Comparison of ENCODE assay signal across 12 mouse cellular contexts in the genomic region with DNA sequence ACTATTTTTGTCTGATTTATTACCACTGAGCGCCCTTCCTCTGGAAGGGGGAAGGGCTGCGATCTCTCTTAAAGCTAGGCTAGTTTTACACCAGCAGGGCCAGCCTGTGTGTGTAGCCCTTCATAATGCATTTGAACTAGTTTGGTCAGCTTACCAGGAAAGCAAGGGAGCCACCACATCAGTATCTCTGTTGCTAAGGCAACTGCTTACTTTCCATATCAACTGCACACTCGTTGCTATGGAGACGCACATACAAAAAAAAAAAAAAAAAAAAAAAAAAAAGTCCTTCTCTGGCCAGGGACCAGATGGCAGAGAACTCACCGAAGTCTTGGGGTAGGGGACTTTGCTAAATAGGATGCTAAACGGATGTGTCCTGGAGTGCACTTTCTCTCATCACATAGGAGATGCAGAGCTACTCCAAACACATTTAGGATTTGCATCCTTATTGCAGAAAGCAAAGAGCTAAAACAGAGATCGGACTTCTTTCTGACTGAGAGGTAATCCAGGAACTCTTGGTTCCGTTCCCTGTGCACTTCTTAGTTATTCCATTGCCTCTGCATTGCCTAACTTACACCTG.
A peak's percentile ranks its signal among the peaks of the same experiment; 100 is the strongest.
DNase-seq lines count a peak whose midpoint lies in the region; ATAC-seq lines count a peak whose summit lies in the region.
"Had no signal": no experiment of that assay in that cellular context is flagged by ENCODE, and none has a peak within 500 bp of the region (broad histone marks: within the 10 kb centered on the region; RNA-seq: fewer than 3 reads in every experiment).

No protein-coding gene starts in this region.

- WGBS in forebrain, embryonic 11.5 days: 88% methylated on average over 8 of the region's 8 CpGs
- WGBS in forebrain, embryonic 10.5 days: 94% methylated on average over 8 of the region's 8 CpGs
- WGBS in forebrain, embryonic 16.5 days: 57% methylated on average over 8 of the region's 8 CpGs
- WGBS in midbrain, embryonic 14.5 days: 52% methylated on average over 8 of the region's 8 CpGs

- H3K36me3 ChIP-seq in forebrain, embryonic 11.5 days (ENCODE audit: control insufficient read depth, insufficient read depth, low read length): peaks cover 3% of the 10 kb centered on the region; the same call in 1 of the 2 replicates
- H3K36me3 ChIP-seq in forebrain, embryonic 10.5 days (replicated peaks): peaks cover 64% of the 10 kb centered on the region
- no peaks in the 10 kb centered on the region for H3K36me3 ChIP-seq in forebrain, embryonic 16.5 days (ENCODE audit: control insufficient read depth, insufficient read depth)
- no peaks in the 10 kb centered on the region for H3K36me3 ChIP-seq in midbrain, embryonic 14.5 days (ENCODE audit: control insufficient read depth, insufficient read depth, low read length)

- H3K4me2 ChIP-seq in forebrain, embryonic 11.5 days (ENCODE audit: low read depth, low read length, severe bottlenecking): no peak overlapping the region
- no peak overlapping the region for H3K4me2 ChIP-seq in forebrain, embryonic 16.5 days (ENCODE audit: low read length)
- H3K4me2 ChIP-seq in midbrain, embryonic 14.5 days (ENCODE audit: low read length): no peak overlapping the region
- H3K4me2 ChIP-seq: embryonic facial prominence, embryonic 13.5 days had no signal

- H3K27ac ChIP-seq in forebrain, embryonic 11.5 days (ENCODE audit: low read depth, low read length): no peak overlapping the region
- no peak overlapping the region for H3K27ac ChIP-seq in forebrain, embryonic 10.5 days
- H3K27ac ChIP-seq in forebrain, embryonic 16.5 days (ENCODE audit: low read length): no peak overlapping the region
- 0 out of 2 replicates have a peak overlapping the region, but pooled peaks have one; percentile 39 for H3K27ac ChIP-seq in midbrain, embryonic 14.5 days (replicated peaks; ENCODE audit: low read depth, low read length)
- H3K27ac ChIP-seq: embryonic facial prominence, embryonic 13.5 days had no signal

- ATAC-seq in forebrain, embryonic 11.5 days (replicated peaks; ENCODE audit: low FRiP score): peak; percentile 49; the same call in 1 of the 2 replicates
- ATAC-seq in CD4-positive, CD25-positive, alpha-beta regulatory T cell, adult 4 months: peak; percentile 42
- peak; percentile 53 for ATAC-seq in forebrain, embryonic 16.5 days
- ATAC-seq in midbrain, embryonic 14.5 days (ENCODE audit: low FRiP score, low TSS enrichment): peak; percentile 29; the same call in 1 of the 2 replicates

- no peak overlapping the region for H3K9ac ChIP-seq in forebrain, embryonic 11.5 days (ENCODE audit: low read length)
- no peak overlapping the region for H3K9ac ChIP-seq in forebrain, embryonic 16.5 days (replicated peaks; ENCODE audit: low read depth, low read length)
- H3K9ac ChIP-seq in midbrain, embryonic 14.5 days (replicated peaks; ENCODE audit: low read length): no peak overlapping the region
- H3K9ac ChIP-seq: embryonic facial prominence, embryonic 13.5 days had no signal

- peaks cover 2% of the 10 kb centered on the region; the same call in 1 of the 2 replicates for H3K4me1 ChIP-seq in forebrain, embryonic 11.5 days (replicated peaks; ENCODE audit: control insufficient read depth, insufficient read depth, low read length)
- H3K4me1 ChIP-seq in forebrain, embryonic 10.5 days: peaks cover 17% of the 10 kb centered on the region; the same call in 1 of the 2 replicates
- peaks cover 52% of the 10 kb centered on the region for H3K4me1 ChIP-seq in forebrain, embryonic 16.5 days (replicated peaks; ENCODE audit: control insufficient read depth, insufficient read depth, low read length)
- H3K4me1 ChIP-seq in midbrain, embryonic 14.5 days (ENCODE audit: control insufficient read depth, insufficient read depth, low read length): peaks cover 37% of the 10 kb centered on the region

- no peaks in the 10 kb centered on the region for H3K27me3 ChIP-seq in forebrain, embryonic 11.5 days (ENCODE audit: control insufficient read depth, insufficient read depth, low read length)
- no peaks in the 10 kb centered on the region for H3K27me3 ChIP-seq in forebrain, embryonic 10.5 days (ENCODE audit: poor library complexity, severe bottlenecking)
- no peaks in the 10 kb centered on the region for H3K27me3 ChIP-seq in forebrain, embryonic 16.5 days (replicated peaks; ENCODE audit: control insufficient read depth, insufficient read depth, low read length)
- H3K27me3 ChIP-seq in midbrain, embryonic 14.5 days (ENCODE audit: control insufficient read depth, insufficient read depth, low read length): no peaks in the 10 kb centered on the region
- H3K27me3 ChIP-seq: embryonic facial prominence, embryonic 13.5 days had no signal

- H3K4me3 ChIP-seq in forebrain, embryonic 11.5 days (ENCODE audit: low read depth, low read length): no peak overlapping the region
- no peak overlapping the region for H3K4me3 ChIP-seq in forebrain, embryonic 10.5 days
- no peak overlapping the region for H3K4me3 ChIP-seq in forebrain, embryonic 16.5 days (replicated peaks; ENCODE audit: low read length)
- H3K4me3 ChIP-seq in midbrain, embryonic 14.5 days (replicated peaks; ENCODE audit: low read depth, low read length): no peak overlapping the region
- H3K4me3 ChIP-seq: embryonic facial prominence, embryonic 13.5 days; heart, adult 2 months had no signal

- no peaks in the 10 kb centered on the region for H3K9me3 ChIP-seq in forebrain, embryonic 11.5 days (ENCODE audit: control insufficient read depth, low read length)
- H3K9me3 ChIP-seq in forebrain, embryonic 10.5 days: peaks cover 15% of the 10 kb centered on the region
- no peaks in the 10 kb centered on the region; the same call in 1 of the 2 replicates for H3K9me3 ChIP-seq in forebrain, embryonic 16.5 days (ENCODE audit: control insufficient read depth, low read length)
- H3K9me3 ChIP-seq in midbrain, embryonic 14.5 days (ENCODE audit: control insufficient read depth, low read length): no peaks in the 10 kb centered on the region
- H3K9me3 ChIP-seq: embryonic facial prominence, embryonic 13.5 days had no signal

- no peak for DNase-seq in forebrain, embryonic 11.5 days (ENCODE audit: low spot score)
- no peak for DNase-seq in forebrain, embryonic 10.5 days (ENCODE audit: extremely low spot score, low spot score)
- DNase-seq in midbrain, embryonic 14.5 days: peak; percentile 82
- no peak for DNase-seq in adrenal gland, adult 8-10 months
- no peak for DNase-seq in urinary bladder, postnatal 4 days (ENCODE audit: low spot score in 2 of 2)
- DNase-seq in ovary, adult 18-20 months (ENCODE audit: low spot score): no peak
- DNase-seq: adrenal gland, postnatal 10 days; heart, adult 2 months; lung, adult 18-20 months had no signal
